Mouse (Mus musculus): Measurements from ENCODE around the gene Ugt1a9. TPM values are rescaled to one million over a fixed set of nuclear protein-coding genes. Genes with fewer than 3 reads are reported as not detected.

The Ugt1a9 gene
- total RNA-seq, 2 experiments from 2014 or later: not detected

- intact Hi-C loops (cut with DNase I): no loop called here
- no peak for DNase-seq
- TF ChIP-seq CTCF (IDR thresholded peaks at IDR 0.05): no peak
- H3K4me3 ChIP-seq: no peak overlapping the region
- H3K27ac ChIP-seq: no peak overlapping the region
These were observed 162.2 kb downstream of the Ugt1a9 start for GRCm38 (mm10) chr1:88232664-88233380.

GRCm38 (mm10) chr1:88233421-88234247 lies 163.0 kb downstream of the Ugt1a9 start:
- DNase-seq: peak; percentile 47
- no peak for TF ChIP-seq CTCF (IDR thresholded peaks at IDR 0.05)
- intact Hi-C loops (cut with DNase I): no loop called here
- Histone ChIP-seq H3K27ac (no peak overlapping the region), H3K4me3 (no peak overlapping the region)

- Histone ChIP-seq H3K4me3 (no peak overlapping the region), H3K27ac (no peak overlapping the region)
- no peak for TF ChIP-seq CTCF (IDR thresholded peaks at IDR 0.05)
- intact Hi-C loops (cut with DNase I): no loop called here
- DNase-seq: no peak
These were observed 163.6 kb downstream of the Ugt1a9 start for GRCm38 (mm10) chr1:88234248-88234610.

GRCm38 (mm10) chr1:88234646-88235045 lies 164.0 kb downstream of the Ugt1a9 start:
- intact Hi-C loops (cut with DNase I): no loop called here
- Histone ChIP-seq H3K27ac (no peak overlapping the region), H3K4me3 (no peak overlapping the region)
- DNase-seq: peak; percentile 27
- no peak for TF ChIP-seq CTCF (IDR thresholded peaks at IDR 0.05)

- Histone ChIP-seq H3K27ac (no peak overlapping the region), H3K4me3 (no peak overlapping the region)
- no peak for TF ChIP-seq CTCF (IDR thresholded peaks at IDR 0.05)
- peak; percentile 36 for DNase-seq
- intact Hi-C loops (cut with DNase I): no loop called here
These were observed 164.7 kb downstream of the Ugt1a9 start for GRCm38 (mm10) chr1:88235046-88235893.

GRCm38 (mm10) chr1:88235894-88236415 lies 165.4 kb downstream of the Ugt1a9 start:
- intact Hi-C loops (cut with DNase I): no loop called here

GRCm38 (mm10) chr1:88237311-88237710 lies 166.7 kb downstream of the Ugt1a9 start:
- TF ChIP-seq CTCF (IDR thresholded peaks at IDR 0.05): no peak
- no peak overlapping the region for H3K27ac ChIP-seq
- DNase-seq: peak; percentile 19
- no peak overlapping the region for H3K4me3 ChIP-seq
- intact Hi-C loops (cut with DNase I): no loop called here

More at GRCm38 (mm10) chr1:88235894-88236415, 165.4 kb downstream of the Ugt1a9 start:
- no peak for TF ChIP-seq CTCF (IDR thresholded peaks at IDR 0.05)
- no peak overlapping the region for H3K4me3 ChIP-seq
- H3K27ac ChIP-seq: no peak overlapping the region
- DNase-seq: peak; percentile 8

- Histone ChIP-seq H3K27ac (no peak overlapping the region), H3K4me3 (no peak overlapping the region)
- no peak for DNase-seq
- intact Hi-C loops (cut with DNase I): no loop called here
- TF ChIP-seq CTCF (IDR thresholded peaks at IDR 0.05): no peak
These were observed 168.2 kb downstream of the Ugt1a9 start for GRCm38 (mm10) chr1:88238771-88239170.

GRCm38 (mm10) chr1:88240072-88240471 lies 169.5 kb downstream of the Ugt1a9 start:
- H3K4me3 ChIP-seq: no peak overlapping the region
- DNase-seq: no peak
- intact Hi-C loops (cut with DNase I): no loop called here
- no peak for TF ChIP-seq CTCF (IDR thresholded peaks at IDR 0.05)
- H3K27ac ChIP-seq: no peak overlapping the region

- DNase-seq: no peak
- Histone ChIP-seq H3K27ac (no peak overlapping the region), H3K4me3 (no peak overlapping the region)
- no peak for TF ChIP-seq CTCF (IDR thresholded peaks at IDR 0.05)
- intact Hi-C loops (cut with DNase I): no loop called here
These were observed 170.0 kb downstream of the Ugt1a9 start for GRCm38 (mm10) chr1:88240579-88240978.

- Histone ChIP-seq H3K27ac (no peak overlapping the region), H3K4me3 (no peak overlapping the region)
- no peak for DNase-seq
- no peak for TF ChIP-seq CTCF (IDR thresholded peaks at IDR 0.05)
- intact Hi-C loops (cut with DNase I): no loop called here
These were observed 173.3 kb downstream of the Ugt1a9 start for GRCm38 (mm10) chr1:88243861-88244260.

GRCm38 (mm10) chr1:88245881-88246280 lies 175.3 kb downstream of the Ugt1a9 start:
- DNase-seq: no peak
- intact Hi-C loops (cut with DNase I): no loop called here
- TF ChIP-seq CTCF (IDR thresholded peaks at IDR 0.05): no peak
- Histone ChIP-seq H3K4me3 (no peak overlapping the region), H3K27ac (no peak overlapping the region)

Measured in gastrocnemius, adult 2 months (tissue).